Mouse (Mus musculus): ENCODE results near the gene Gabpb2. TPM values are rescaled to one million over a fixed set of nuclear protein-coding genes. Genes with fewer than 3 reads are reported as not detected.
A peak's percentile ranks its signal among the peaks of the same experiment; 100 is the strongest.

The Gabpb2 gene
- polyA plus RNA-seq, 1 experiment = 30.6 TPM

- WGBS = 1% methylated on average over 13 of the region's 13 CpGs
- peaks cover 19% of the 10 kb centered on the region for H3K4me1 ChIP-seq (ENCODE audit: control insufficient read depth, insufficient read depth, low read length)
- DNase-seq = peak; percentile 51 to 55
- TF ChIP-seq CTCF (IDR thresholded peaks at IDR 0.05; ENCODE audit: borderline replicate concordance, insufficient read depth, low read depth, low read length) = no peak
- no peak for TF ChIP-seq POLR2A (IDR thresholded peaks at IDR 0.05; ENCODE audit: borderline replicate concordance, insufficient read depth, low read length)
- H3K27ac ChIP-seq (ENCODE audit: insufficient read depth, low read length) = peak overlapping the region; percentile 52
- peak overlapping the region; percentile 72 for H3K4me3 ChIP-seq (replicated peaks; ENCODE audit: insufficient read depth, low read depth, low read length)
- H3K27me3 ChIP-seq (ENCODE audit: control insufficient read depth, insufficient read depth, low read length) = no peaks in the 10 kb centered on the region
These were observed 12.2 kb upstream of the Gabpb2 start for GRCm38 (mm10) chr3:95229781-95230494.

GRCm38 (mm10) chr3:95228894-95229780, 11.4 kb upstream of the Gabpb2 start:
- DNase-seq = peak; percentile 53 to 63
- 1% methylated on average over 43 of the region's 43 CpGs for WGBS

GRCm38 (mm10) chr3:95228148-95228893, 10.6 kb upstream of the Gabpb2 start, which contains the start of gene Cdc42se1:
Gene Cdc42se1, plus strand, starts transcription at chr3:95228732.
- peaks cover 19% of the 10 kb centered on the region for H3K4me1 ChIP-seq (ENCODE audit: control insufficient read depth, insufficient read depth, low read length)
- peak; percentile 89 to 91 for DNase-seq
- no peaks in the 10 kb centered on the region for H3K27me3 ChIP-seq (ENCODE audit: control insufficient read depth, insufficient read depth, low read length)
- under 1% methylated on average over 64 of the region's 64 CpGs for WGBS
- H3K4me3 ChIP-seq (replicated peaks; ENCODE audit: insufficient read depth, low read depth, low read length) = peak within 1 kb of the TSS; percentile 72
- TF ChIP-seq CTCF (IDR thresholded peaks at IDR 0.05; ENCODE audit: borderline replicate concordance, insufficient read depth, low read depth, low read length) = no peak
- peak; percentile 88 for TF ChIP-seq POLR2A (IDR thresholded peaks at IDR 0.05; ENCODE audit: borderline replicate concordance, insufficient read depth, low read length)
- H3K27ac ChIP-seq (ENCODE audit: insufficient read depth, low read length) = peak within 1 kb of the TSS; percentile 63

More at GRCm38 (mm10) chr3:95228894-95229780, 11.4 kb upstream of the Gabpb2 start:
- peak overlapping the region; percentile 72 for H3K4me3 ChIP-seq (replicated peaks; ENCODE audit: insufficient read depth, low read depth, low read length)
- TF ChIP-seq CTCF (IDR thresholded peaks at IDR 0.05; ENCODE audit: borderline replicate concordance, insufficient read depth, low read depth, low read length) (no peak), POLR2A (IDR thresholded peaks at IDR 0.05; ENCODE audit: borderline replicate concordance, insufficient read depth, low read length) (no peak)
- H3K4me1 ChIP-seq (ENCODE audit: control insufficient read depth, insufficient read depth, low read length) = peaks cover 19% of the 10 kb centered on the region
- peak overlapping the region; percentile 52 for H3K27ac ChIP-seq (ENCODE audit: insufficient read depth, low read length)
- H3K27me3 ChIP-seq (ENCODE audit: control insufficient read depth, insufficient read depth, low read length) = no peaks in the 10 kb centered on the region

- WGBS = 0% methylated on average over 1 of the region's 1 CpGs
- peak in 1 of 2 experiments; percentile 35 for DNase-seq
- Histone ChIP-seq H3K27ac (ENCODE audit: insufficient read depth, low read length) (peak overlapping the region; percentile 51), H3K4me1 (ENCODE audit: control insufficient read depth, insufficient read depth, low read length) (peaks cover 19% of the 10 kb centered on the region), H3K27me3 (ENCODE audit: control insufficient read depth, insufficient read depth, low read length) (no peaks in the 10 kb centered on the region), H3K4me3 (replicated peaks; ENCODE audit: insufficient read depth, low read depth, low read length) (peak overlapping the region; percentile 67)
- TF ChIP-seq POLR2A (IDR thresholded peaks at IDR 0.05; ENCODE audit: borderline replicate concordance, insufficient read depth, low read length) (no peak), CTCF (IDR thresholded peaks at IDR 0.05; ENCODE audit: borderline replicate concordance, insufficient read depth, low read depth, low read length) (no peak)
These were observed 9.5 kb upstream of the Gabpb2 start for GRCm38 (mm10) chr3:95227214-95227613.

- no peak for TF ChIP-seq POLR2A (IDR thresholded peaks at IDR 0.05; ENCODE audit: borderline replicate concordance, insufficient read depth, low read length)
- 35% methylated on average over 6 of the region's 6 CpGs for WGBS
- DNase-seq = no peak
- Histone ChIP-seq H3K27me3 (ENCODE audit: control insufficient read depth, insufficient read depth, low read length) (no peaks in the 10 kb centered on the region), H3K27ac (ENCODE audit: insufficient read depth, low read length) (peak overlapping the region; percentile 25; the same call in 1 of the 2 replicates), H3K4me3 (replicated peaks; ENCODE audit: insufficient read depth, low read depth, low read length) (no peak overlapping the region), H3K4me1 (ENCODE audit: control insufficient read depth, insufficient read depth, low read length) (peaks cover 4% of the 10 kb centered on the region; the same call in 1 of the 2 replicates)
These were observed 6.6 kb upstream of the Gabpb2 start for GRCm38 (mm10) chr3:95224295-95224694.

- H3K27me3 ChIP-seq (ENCODE audit: control insufficient read depth, insufficient read depth, low read length) = no peaks in the 10 kb centered on the region
- WGBS = 80% methylated on average over 2 of the region's 2 CpGs
- no peak for DNase-seq
- TF ChIP-seq CTCF (IDR thresholded peaks at IDR 0.05; ENCODE audit: borderline replicate concordance, insufficient read depth, low read depth, low read length) (no peak), POLR2A (IDR thresholded peaks at IDR 0.05; ENCODE audit: borderline replicate concordance, insufficient read depth, low read length) (no peak)
- no peak overlapping the region for H3K27ac ChIP-seq (ENCODE audit: insufficient read depth, low read length)
- H3K4me3 ChIP-seq (replicated peaks; ENCODE audit: insufficient read depth, low read depth, low read length) = no peak overlapping the region
- H3K4me1 ChIP-seq (ENCODE audit: control insufficient read depth, insufficient read depth, low read length) = peaks cover 4% of the 10 kb centered on the region; the same call in 1 of the 2 replicates
These were observed 5.3 kb upstream of the Gabpb2 start for GRCm38 (mm10) chr3:95223041-95223440.

- no peak overlapping the region for H3K4me3 ChIP-seq (replicated peaks; ENCODE audit: insufficient read depth, low read depth, low read length)
These were observed 886 bp upstream of the Gabpb2 start for GRCm38 (mm10) chr3:95218466-95219137.

More at GRCm38 (mm10) chr3:95218466-95219137, 886 bp upstream of the Gabpb2 start:
- DNase-seq = no peak
- 80% methylated on average over 6 of the region's 6 CpGs for WGBS
- no peak overlapping the region for H3K27ac ChIP-seq (ENCODE audit: insufficient read depth, low read length)
- TF ChIP-seq POLR2A (IDR thresholded peaks at IDR 0.05; ENCODE audit: borderline replicate concordance, insufficient read depth, low read length) = no peak
- no peak for TF ChIP-seq CTCF (IDR thresholded peaks at IDR 0.05; ENCODE audit: borderline replicate concordance, insufficient read depth, low read depth, low read length)
- H3K4me1 ChIP-seq (ENCODE audit: control insufficient read depth, insufficient read depth, low read length) = no peaks in the 10 kb centered on the region
- H3K27me3 ChIP-seq (ENCODE audit: control insufficient read depth, insufficient read depth, low read length) = no peaks in the 10 kb centered on the region

All from cerebellum, adult 2 months (tissue).